Mouse (Mus musculus): ENCODE data around the gene Haus7. TPM values are rescaled to one million over a fixed set of nuclear protein-coding genes. Genes with fewer than 3 reads are reported as not detected.
A peak's percentile ranks its signal among the peaks of the same experiment; 100 is the strongest.
"Not testable (repeated sequence)": the region's sequence is repeated elsewhere in the genome, so short reads cannot be mapped to it uniquely, and the experiment has no call there.

Gene Haus7
- 85.3 and 91.4 TPM in 2 replicates for polyA plus RNA-seq (2014; fragmentation: Nextera tagmentation; extraction: Ambion mirVana)

- peak; percentile 100 for ATAC-seq (replicated peaks; ENCODE audit: insufficient number of reproducible peaks, low FRiP score, low TSS enrichment, low read depth)
- peak within 1 kb of the TSS; percentile 53 for H3K9ac ChIP-seq (replicated peaks; ENCODE audit: low read length)
- peak within 1 kb of the TSS; percentile 50 for H3K4me3 ChIP-seq (ENCODE audit: low read depth, low read length)
- H3K4me2 ChIP-seq (ENCODE audit: low read depth, low read length): peak within 1 kb of the TSS; percentile 54
- H3K4me1 ChIP-seq (ENCODE audit: control insufficient read depth, insufficient read depth, low read length): no peaks in the 10 kb centered on the region
- H3K27ac ChIP-seq (replicated peaks; ENCODE audit: low read depth, low read length): no peak within 1 kb of the TSS
- no peaks in the 10 kb centered on the region for H3K36me3 ChIP-seq (replicated peaks; ENCODE audit: control insufficient read depth, insufficient read depth, low read depth, low read length)
- peak; percentile 89 for DNase-seq (ENCODE audit: low spot score)
- no peaks in the 10 kb centered on the region for H3K9me3 ChIP-seq (replicated peaks; ENCODE audit: control insufficient read depth, low read length)
- no peaks in the 10 kb centered on the region for H3K27me3 ChIP-seq (ENCODE audit: control insufficient read depth, insufficient read depth, low read length)
- WGBS: 17% methylated on average over 26 of the region's 26 CpGs
These were observed at the start of gene Haus7 for GRCm38 (mm10) chrX:73458877-73459392. TSS of gene Haus7 (minus strand) at chrX:73459044.

- 100% methylated on average over 4 of the region's 4 CpGs for WGBS
- no peak overlapping the region for H3K27ac ChIP-seq (replicated peaks; ENCODE audit: low read depth, low read length)
- H3K4me2 ChIP-seq (ENCODE audit: low read depth, low read length): no peak overlapping the region
- H3K4me3 ChIP-seq (ENCODE audit: low read depth, low read length): no peak overlapping the region
- H3K4me1 ChIP-seq (ENCODE audit: control insufficient read depth, insufficient read depth, low read length): no peaks in the 10 kb centered on the region
- H3K27me3 ChIP-seq (ENCODE audit: control insufficient read depth, insufficient read depth, low read length): peaks cover 13% of the 10 kb centered on the region; the same call in 1 of the 2 replicates
- H3K9me3 ChIP-seq (replicated peaks; ENCODE audit: control insufficient read depth, low read length): no peaks in the 10 kb centered on the region
- DNase-seq (ENCODE audit: low spot score) (no peak), ATAC-seq (replicated peaks; ENCODE audit: insufficient number of reproducible peaks, low FRiP score, low TSS enrichment, low read depth) (no peak)
- no peaks in the 10 kb centered on the region for H3K36me3 ChIP-seq (replicated peaks; ENCODE audit: control insufficient read depth, insufficient read depth, low read depth, low read length)
- H3K9ac ChIP-seq (replicated peaks; ENCODE audit: low read length): no peak overlapping the region
These were observed 47.7 kb upstream of the Haus7 start for GRCm38 (mm10) chrX:73506577-73506976.

GRCm38 (mm10) chrX:73505130-73505735 lies 46.4 kb upstream of the Haus7 start:
- H3K9ac ChIP-seq (replicated peaks; ENCODE audit: low read length): no peak overlapping the region
- DNase-seq (ENCODE audit: low spot score) (no peak), ATAC-seq (replicated peaks; ENCODE audit: insufficient number of reproducible peaks, low FRiP score, low TSS enrichment, low read depth) (no peak)
- no peak overlapping the region for H3K27ac ChIP-seq (replicated peaks; ENCODE audit: low read depth, low read length)
- 78% methylated on average over 5 of the region's 5 CpGs for WGBS
- H3K36me3 ChIP-seq (replicated peaks; ENCODE audit: control insufficient read depth, insufficient read depth, low read depth, low read length): no peaks in the 10 kb centered on the region
- peaks cover 13% of the 10 kb centered on the region; the same call in 1 of the 2 replicates for H3K27me3 ChIP-seq (ENCODE audit: control insufficient read depth, insufficient read depth, low read length)
- no peaks in the 10 kb centered on the region for H3K4me1 ChIP-seq (ENCODE audit: control insufficient read depth, insufficient read depth, low read length)
- no peak overlapping the region for H3K4me2 ChIP-seq (ENCODE audit: low read depth, low read length)
- no peak overlapping the region for H3K4me3 ChIP-seq (ENCODE audit: low read depth, low read length)
- no peaks in the 10 kb centered on the region for H3K9me3 ChIP-seq (replicated peaks; ENCODE audit: control insufficient read depth, low read length)

- H3K27me3 ChIP-seq (ENCODE audit: control insufficient read depth, insufficient read depth, low read length): no peaks in the 10 kb centered on the region
- 82% methylated on average over 4 of the region's 4 CpGs for WGBS
- ATAC-seq (replicated peaks; ENCODE audit: insufficient number of reproducible peaks, low FRiP score, low TSS enrichment, low read depth): no peak
These were observed 37.9 kb upstream of the Haus7 start for GRCm38 (mm10) chrX:73496746-73497145.

GRCm38 (mm10) chrX:73493567-73493966 lies 34.7 kb upstream of the Haus7 start:
- H3K4me1 ChIP-seq (ENCODE audit: control insufficient read depth, insufficient read depth, low read length); H3K27ac ChIP-seq (replicated peaks; ENCODE audit: low read depth, low read length); ATAC-seq (replicated peaks; ENCODE audit: insufficient number of reproducible peaks, low FRiP score, low TSS enrichment, low read depth); H3K27me3 ChIP-seq (ENCODE audit: control insufficient read depth, insufficient read depth, low read length); H3K4me3 ChIP-seq (ENCODE audit: low read depth, low read length); H3K36me3 ChIP-seq (replicated peaks; ENCODE audit: control insufficient read depth, insufficient read depth, low read depth, low read length); H3K9ac ChIP-seq (replicated peaks; ENCODE audit: low read length); H3K4me2 ChIP-seq (ENCODE audit: low read depth, low read length); H3K9me3 ChIP-seq (replicated peaks; ENCODE audit: control insufficient read depth, low read length): not testable (repeated sequence)
- WGBS: 19% methylated on average over 1 of the region's 2 CpGs
- peak; percentile 83 for DNase-seq (ENCODE audit: low spot score)

More at GRCm38 (mm10) chrX:73496746-73497145, 37.9 kb upstream of the Haus7 start:
- H3K4me3 ChIP-seq (ENCODE audit: low read depth, low read length): no peak overlapping the region
- DNase-seq (ENCODE audit: low spot score): no peak
- no peaks in the 10 kb centered on the region for H3K4me1 ChIP-seq (ENCODE audit: control insufficient read depth, insufficient read depth, low read length)
- H3K27ac ChIP-seq (replicated peaks; ENCODE audit: low read depth, low read length): no peak overlapping the region
- no peak overlapping the region for H3K9ac ChIP-seq (replicated peaks; ENCODE audit: low read length)
- H3K36me3 ChIP-seq (replicated peaks; ENCODE audit: control insufficient read depth, insufficient read depth, low read depth, low read length): no peaks in the 10 kb centered on the region
- H3K4me2 ChIP-seq (ENCODE audit: low read depth, low read length): no peak overlapping the region
- no peaks in the 10 kb centered on the region for H3K9me3 ChIP-seq (replicated peaks; ENCODE audit: control insufficient read depth, low read length)

GRCm38 (mm10) chrX:73490804-73491203 lies 32.0 kb upstream of the Haus7 start:
- Histone ChIP-seq H3K4me2 (ENCODE audit: low read depth, low read length) (no peak overlapping the region), H3K9ac (replicated peaks; ENCODE audit: low read length) (no peak overlapping the region), H3K27ac (replicated peaks; ENCODE audit: low read depth, low read length) (no peak overlapping the region), H3K9me3 (replicated peaks; ENCODE audit: control insufficient read depth, low read length) (no peaks in the 10 kb centered on the region), H3K4me1 (ENCODE audit: control insufficient read depth, insufficient read depth, low read length) (no peaks in the 10 kb centered on the region), H3K4me3 (ENCODE audit: low read depth, low read length) (no peak overlapping the region), H3K36me3 (replicated peaks; ENCODE audit: control insufficient read depth, insufficient read depth, low read depth, low read length) (no peaks in the 10 kb centered on the region), H3K27me3 (ENCODE audit: control insufficient read depth, insufficient read depth, low read length) (no peaks in the 10 kb centered on the region)
- no peak for DNase-seq (ENCODE audit: low spot score)
- WGBS: 81% methylated on average over 3 of the region's 3 CpGs
- ATAC-seq (replicated peaks; ENCODE audit: insufficient number of reproducible peaks, low FRiP score, low TSS enrichment, low read depth): no peak

GRCm38 (mm10) chrX:73490186-73490585 lies 31.3 kb upstream of the Haus7 start:
- no peak for ATAC-seq (replicated peaks; ENCODE audit: insufficient number of reproducible peaks, low FRiP score, low TSS enrichment, low read depth)
- no peaks in the 10 kb centered on the region for H3K4me1 ChIP-seq (ENCODE audit: control insufficient read depth, insufficient read depth, low read length)
- H3K36me3 ChIP-seq (replicated peaks; ENCODE audit: control insufficient read depth, insufficient read depth, low read depth, low read length): no peaks in the 10 kb centered on the region
- no peaks in the 10 kb centered on the region for H3K27me3 ChIP-seq (ENCODE audit: control insufficient read depth, insufficient read depth, low read length)
- DNase-seq (ENCODE audit: low spot score): no peak
- H3K4me3 ChIP-seq (ENCODE audit: low read depth, low read length): no peak overlapping the region
- H3K4me2 ChIP-seq (ENCODE audit: low read depth, low read length): no peak overlapping the region
- no peak overlapping the region for H3K27ac ChIP-seq (replicated peaks; ENCODE audit: low read depth, low read length)
- WGBS: 53% methylated on average over 3 of the region's 4 CpGs
- no peaks in the 10 kb centered on the region for H3K9me3 ChIP-seq (replicated peaks; ENCODE audit: control insufficient read depth, low read length)
- no peak overlapping the region for H3K9ac ChIP-seq (replicated peaks; ENCODE audit: low read length)

- 80% methylated on average over 5 of the region's 5 CpGs for WGBS
- ATAC-seq (replicated peaks; ENCODE audit: insufficient number of reproducible peaks, low FRiP score, low TSS enrichment, low read depth): no peak
- Histone ChIP-seq H3K27me3 (ENCODE audit: control insufficient read depth, insufficient read depth, low read length) (no peaks in the 10 kb centered on the region), H3K36me3 (replicated peaks; ENCODE audit: control insufficient read depth, insufficient read depth, low read depth, low read length) (no peaks in the 10 kb centered on the region), H3K4me2 (ENCODE audit: low read depth, low read length) (no peak overlapping the region), H3K4me3 (ENCODE audit: low read depth, low read length) (no peak overlapping the region), H3K9me3 (replicated peaks; ENCODE audit: control insufficient read depth, low read length) (no peaks in the 10 kb centered on the region), H3K4me1 (ENCODE audit: control insufficient read depth, insufficient read depth, low read length) (no peaks in the 10 kb centered on the region), H3K9ac (replicated peaks; ENCODE audit: low read length) (no peak overlapping the region), H3K27ac (replicated peaks; ENCODE audit: low read depth, low read length) (no peak overlapping the region)
- no peak for DNase-seq (ENCODE audit: low spot score)
These were observed 28.1 kb upstream of the Haus7 start for GRCm38 (mm10) chrX:73486920-73487319.

Measured in embryonic facial prominence, embryonic 11.5 days (tissue).